Mouse (Mus musculus): ENCODE measurements at regions not wholly inside any gene's neighbourhood (a gene's known extent, or its start where the extent isn't known, plus 50 kb on each side); places are given as distances from the start of the nearest gene placed in this dataset.

- no peak overlapping the region for H3K9ac ChIP-seq (ENCODE audit: control insufficient read depth, low read depth, low read length, poor library complexity, severe bottlenecking)
- peaks cover 0 to 4% of the 10 kb centered on the region in 2 experiments; a peak in 2 of 4 replicates for H3K36me3 ChIP-seq (ENCODE audit: control insufficient read depth in 1 of 2, insufficient read depth in 2 of 2, low read length in 2 of 2)
- no peak for DNase-seq (ENCODE audit: low read depth, low spot score)
- no peaks in the 10 kb centered on the region for H3K79me2 ChIP-seq (ENCODE audit: control insufficient read depth, insufficient read depth, low read length, poor library complexity)
- no peak overlapping the region for H3K27ac ChIP-seq (ENCODE audit: control insufficient read depth, low read depth, low read length)
- H3K4me1 ChIP-seq (ENCODE audit: control insufficient read depth in 1 of 2, insufficient read depth in 2 of 2, low read length in 2 of 2): peaks cover 3 to 7% of the 10 kb centered on the region in 2 experiments; a peak in 3 of 4 replicates
- H3K9me3 ChIP-seq (replicated peaks; ENCODE audit: insufficient read depth, low read length): no peaks in the 10 kb centered on the region
- TF ChIP-seq TAL1 (IDR thresholded peaks at IDR 0.05; ENCODE audit: low read length): no peak
- no peak for TF ChIP-seq GATA1 (IDR thresholded peaks at IDR 0.05; ENCODE audit: low read depth, low read length)
- TF ChIP-seq NELFE (IDR thresholded peaks at IDR 0.05; ENCODE audit: low read depth, low read length): no peak
- no peak for TF ChIP-seq HCFC1 (IDR thresholded peaks at IDR 0.05; ENCODE audit: low read depth, low read length)
- TF ChIP-seq MAFK (IDR thresholded peaks at IDR 0.05; ENCODE audit: borderline replicate concordance, low read depth, low read length): no peak
- no peak for TF ChIP-seq ZKSCAN1 (IDR thresholded peaks at IDR 0.05; ENCODE audit: low read depth, low read length)
- no peak for TF ChIP-seq KAT2A (conservative IDR thresholded peaks at IDR 0.05; ENCODE audit: low read depth, low read length)
- no peak for TF ChIP-seq EP300 (IDR thresholded peaks at IDR 0.05; ENCODE audit: low read depth in 1 of 2, low read length in 2 of 2)
- TF ChIP-seq RAD21 (IDR thresholded peaks at IDR 0.05; ENCODE audit: low read depth, low read length): no peak
- no peak for TF ChIP-seq ZMIZ1 (IDR thresholded peaks at IDR 0.05; ENCODE audit: low read depth, low read length)
- H3K27me3 ChIP-seq (ENCODE audit: control insufficient read depth in 1 of 2, insufficient read depth in 2 of 2, low read length in 2 of 2): no peaks in the 10 kb centered on the region
- no peak overlapping the region for H3K4me3 ChIP-seq (ENCODE audit: control insufficient read depth in 1 of 2, insufficient read depth in 1 of 2, low read depth in 2 of 2, low read length in 2 of 2)
These were observed 168.4 kb downstream of the Ndfip2 start for GRCm38 (mm10) chr14:105426597-105427334.

DNA sequence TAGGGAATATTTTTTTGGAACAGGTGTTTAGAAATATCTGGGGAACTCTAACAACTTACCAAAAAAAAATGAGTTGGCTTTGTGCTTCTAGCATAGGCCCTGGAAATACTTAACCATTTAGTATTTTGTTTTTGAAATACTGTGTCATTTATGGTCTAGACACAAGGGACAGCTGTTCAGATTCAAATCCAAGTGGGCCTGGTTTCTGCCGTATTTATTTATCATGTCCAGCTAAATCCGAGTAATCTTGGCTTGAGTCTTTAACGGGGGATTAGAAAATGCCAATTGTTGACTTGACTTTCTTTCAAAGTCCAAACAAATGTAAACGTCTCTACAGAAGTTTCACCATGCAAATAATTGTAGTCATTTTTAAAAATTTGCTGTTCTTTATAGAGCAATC lies 159.6 kb downstream of the Ndfip2 start:
- no peak for TF ChIP-seq USF2 (IDR thresholded peaks at IDR 0.05; ENCODE audit: borderline replicate concordance in 1 of 2, insufficient read depth in 1 of 2, low read depth in 1 of 2, low read length in 2 of 2)
- TF ChIP-seq MXI1 (IDR thresholded peaks at IDR 0.05; ENCODE audit: low read depth, low read length): no peak
- TF ChIP-seq CHD2 (IDR thresholded peaks at IDR 0.05; ENCODE audit: low read length): no peak
- TF ChIP-seq E2F4 (IDR thresholded peaks at IDR 0.05; ENCODE audit: borderline replicate concordance, low read depth, low read length): no peak
- no peak overlapping the region for H3K4me3 ChIP-seq (ENCODE audit: control insufficient read depth in 1 of 2, insufficient read depth in 1 of 2, low read depth in 2 of 2, low read length in 2 of 2)
- no peaks in the 10 kb centered on the region for H3K4me1 ChIP-seq (ENCODE audit: control insufficient read depth in 1 of 2, insufficient read depth in 2 of 2, low read length in 2 of 2)
- H3K36me3 ChIP-seq (ENCODE audit: control insufficient read depth in 1 of 2, insufficient read depth in 2 of 2, low read length in 2 of 2): no peaks in the 10 kb centered on the region
- H3K9ac ChIP-seq (ENCODE audit: control insufficient read depth, low read depth, low read length, poor library complexity, severe bottlenecking): no peak overlapping the region
- H3K27ac ChIP-seq (ENCODE audit: control insufficient read depth, low read depth, low read length): no peak overlapping the region
- no peak for DNase-seq (ENCODE audit: low read depth, low spot score)
- no peaks in the 10 kb centered on the region for H3K27me3 ChIP-seq (ENCODE audit: control insufficient read depth in 1 of 2, insufficient read depth in 2 of 2, low read length in 2 of 2)
- no peaks in the 10 kb centered on the region for H3K79me2 ChIP-seq (ENCODE audit: control insufficient read depth, insufficient read depth, low read length, poor library complexity)
- H3K9me3 ChIP-seq (replicated peaks; ENCODE audit: insufficient read depth, low read length): no peaks in the 10 kb centered on the region
